Mouse (Mus musculus) cortical plate, adult 2 months (tissue): ENCODE measurements at regions not wholly inside any gene's neighbourhood (a gene's known extent, or its start where the extent isn't known, plus 50 kb on each side); places are given as distances from the start of the nearest gene placed in this dataset.

Source experiments
- CTCF ChIP-seq: fragments of 200-500 bp; IDR thresholded peaks from 2 replicates; pipeline ENCODE4 v1.5.1; 2011; ENCODE audit warnings: mild to moderate bottlenecking, control low read depth, low read length; ENCODE audit not compliant: insufficient read depth; ENCODE audit errors: extremely low read depth
- POLR2A ChIP-seq: fragments of 200-500 bp; IDR thresholded peaks from 2 replicates; pipeline ENCODE4 v1.6.1; 2011; ENCODE audit warnings: mild to moderate bottlenecking, low read length, control low read depth; ENCODE audit not compliant: insufficient read depth; ENCODE audit errors: extremely low read depth

GRCm38 (mm10) chr19:59673537-59673936, 215.4 kb downstream of the Emx2 start:
- TF ChIP-seq POLR2A, result no peak
- TF ChIP-seq CTCF, result no peak
